Mouse (Mus musculus) splenic B cell, adult 2 months (primary cell): ENCODE data around the gene Med23.
A peak's percentile ranks its signal among the peaks of the same experiment; 100 is the strongest.

Experiments used
- DNase-seq: peaks from one replicate; pipeline ENCODE4 v3.0.0-alpha.2; 2011; ENCODE audit warnings: low read depth, low spot score
- H3K27me3 ChIP-seq: 2 replicates; pipeline ENCODE4 v1.6.1; 2012; ENCODE audit warnings: mild to moderate bottlenecking, low read length, moderate library complexity, mixed read lengths; ENCODE audit not compliant: control insufficient read depth, poor library complexity, insufficient read depth, severe bottlenecking
- H3K36me3 ChIP-seq: 2 replicates; pipeline ENCODE4 v1.6.1; 2012; ENCODE audit warnings: mild to moderate bottlenecking, low read length, moderate library complexity, mixed read lengths; ENCODE audit not compliant: control insufficient read depth, poor library complexity, insufficient read depth, severe bottlenecking

The Med23 gene

GRCm38 (mm10) chr10:24869760-24870290 is at the start of gene Med23:
Gene Med23, plus strand, starts transcription at chr10:24869986.
- Histone ChIP-seq H3K36me3 (peaks cover 8% of the 10 kb centered on the region; the same call in 1 of the 2 replicates), H3K27me3 (no peaks in the 10 kb centered on the region)
- DNase-seq, result peak; percentile 97

DNA sequence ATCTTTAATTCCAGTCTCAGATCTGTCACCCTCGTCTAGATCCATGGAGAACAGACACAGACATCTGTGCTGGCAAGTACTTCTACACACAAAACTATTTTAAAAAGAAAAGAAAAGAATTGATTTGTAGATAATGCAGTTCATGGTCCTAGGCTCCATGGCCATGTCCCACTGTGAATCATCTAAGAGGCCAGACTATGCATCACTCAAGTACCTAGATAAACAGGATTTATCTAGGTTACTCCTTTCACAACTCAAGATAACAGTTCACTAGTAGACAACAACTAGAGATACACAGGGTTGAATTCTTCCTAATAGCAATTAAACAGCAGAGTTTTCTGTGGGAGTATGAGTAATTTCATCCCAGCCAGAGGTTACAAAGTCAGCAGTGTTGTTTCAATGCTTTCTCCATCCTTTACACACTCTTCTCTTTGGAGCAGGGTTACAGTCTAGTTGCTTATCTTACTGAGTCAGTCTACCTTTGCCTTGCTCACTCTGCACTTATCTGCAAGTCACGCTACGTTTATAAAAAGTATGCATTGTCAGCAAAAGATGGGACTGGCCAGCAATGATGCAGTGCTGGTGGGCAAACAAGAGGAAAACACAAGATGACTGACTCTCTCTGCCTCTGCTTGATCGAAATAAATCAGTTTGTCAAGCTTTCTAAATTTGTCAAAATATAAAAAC is 47.7 kb upstream of the Med23 start:
- Histone ChIP-seq H3K27me3 (no peaks in the 10 kb centered on the region), H3K36me3 (no peaks in the 10 kb centered on the region)
- no peak for DNase-seq

DNA sequence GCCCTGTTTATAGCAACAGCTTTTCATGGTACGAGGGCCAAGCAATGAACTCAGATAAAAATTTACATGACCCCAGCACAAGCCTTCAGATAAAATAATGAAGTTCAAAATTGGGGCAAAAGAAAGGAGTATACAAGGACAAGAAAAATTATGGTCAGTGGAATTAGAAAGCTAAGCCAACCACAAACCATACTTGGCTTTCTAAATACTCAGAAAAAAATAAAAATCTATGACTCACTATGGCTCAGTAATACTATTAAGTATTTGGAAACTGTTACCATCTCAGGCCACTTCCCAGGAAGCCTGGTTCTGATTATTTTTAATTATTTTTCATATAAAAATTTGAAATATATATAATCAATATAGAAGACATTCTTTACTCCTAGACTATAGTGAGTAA is 46.9 kb upstream of the Med23 start:
- Histone ChIP-seq H3K36me3 (no peaks in the 10 kb centered on the region), H3K27me3 (no peaks in the 10 kb centered on the region)
- no peak for DNase-seq

DNA sequence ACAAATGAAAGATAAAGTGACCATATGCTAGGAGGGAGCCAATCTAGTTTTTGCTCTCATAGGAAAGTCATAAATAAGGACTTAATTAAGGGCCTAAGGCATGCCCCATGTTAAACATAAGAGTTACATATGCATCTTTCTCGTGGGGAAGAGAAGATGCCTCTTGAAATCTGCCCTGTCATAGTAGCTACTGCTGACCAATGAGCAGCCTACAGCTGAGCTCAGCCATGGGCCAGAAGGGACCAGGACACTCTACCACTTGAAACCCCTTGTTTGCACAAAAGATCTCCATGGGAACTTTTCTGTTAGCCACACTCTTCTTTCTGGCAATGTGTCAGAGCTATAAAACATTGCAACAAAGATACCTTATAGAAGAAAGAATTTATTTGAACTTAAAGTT is 46.5 kb upstream of the Med23 start:
- H3K36me3 ChIP-seq, result no peaks in the 10 kb centered on the region
- no peak for DNase-seq
- no peaks in the 10 kb centered on the region for H3K27me3 ChIP-seq

DNA sequence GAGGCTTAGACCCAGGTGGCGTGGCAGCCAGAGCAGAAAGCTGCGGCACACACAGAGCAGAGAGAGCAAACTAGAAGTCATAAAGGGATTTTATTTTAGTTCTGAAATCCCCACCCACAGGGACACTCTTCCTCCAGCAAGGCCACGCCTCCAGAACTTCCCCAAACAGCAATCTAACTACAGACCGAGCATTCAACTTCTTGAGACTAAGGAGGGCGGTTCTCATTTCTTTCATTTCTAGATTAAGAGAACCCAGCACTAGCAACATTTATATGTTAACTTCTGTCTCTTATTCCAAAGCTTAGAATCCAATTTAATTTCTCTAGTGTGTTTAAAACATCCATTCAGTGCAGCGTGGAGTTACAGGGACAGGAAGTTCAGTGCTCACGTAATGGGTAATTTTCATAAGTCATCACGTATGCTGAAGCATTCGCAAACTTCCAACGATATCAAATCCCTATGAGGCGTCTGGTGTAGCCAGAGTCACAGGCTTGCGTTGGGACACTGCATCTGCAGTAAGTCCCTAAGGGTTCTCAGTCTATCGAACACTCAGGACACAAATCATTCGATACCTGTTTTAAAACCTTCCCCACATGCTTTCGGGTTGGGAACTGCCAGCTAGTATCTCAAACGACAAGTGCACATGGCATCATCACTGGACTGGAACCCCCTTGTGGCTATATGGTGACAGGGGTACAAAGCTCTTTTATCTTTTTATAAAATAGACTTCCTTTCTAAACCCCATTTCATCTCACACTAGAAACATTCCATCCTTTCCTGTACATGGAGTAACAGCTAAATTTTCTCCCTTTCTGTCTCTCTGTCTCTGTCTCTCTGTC is 45.9 kb upstream of the Med23 start:
- Histone ChIP-seq H3K27me3 (no peaks in the 10 kb centered on the region), H3K36me3 (no peaks in the 10 kb centered on the region)
- DNase-seq, result peak; percentile 71

- Histone ChIP-seq H3K27me3 (no peaks in the 10 kb centered on the region), H3K36me3 (no peaks in the 10 kb centered on the region)
- no peak for DNase-seq
Measured at GRCm38 (mm10) chr10:24824621-24825020, 45.2 kb upstream of the Med23 start.

- Histone ChIP-seq H3K36me3 (no peaks in the 10 kb centered on the region), H3K27me3 (no peaks in the 10 kb centered on the region)
- DNase-seq, result no peak
Measured at GRCm38 (mm10) chr10:24825456-24826081, 44.2 kb upstream of the Med23 start.

- no peaks in the 10 kb centered on the region for H3K36me3 ChIP-seq
- no peak for DNase-seq
- no peaks in the 10 kb centered on the region for H3K27me3 ChIP-seq
Measured at GRCm38 (mm10) chr10:24826130-24826529, 43.7 kb upstream of the Med23 start.

GRCm38 (mm10) chr10:24828136-24828535 is 41.6 kb upstream of the Med23 start:
- Histone ChIP-seq H3K27me3 (no peaks in the 10 kb centered on the region), H3K36me3 (no peaks in the 10 kb centered on the region)
- DNase-seq, result no peak

GRCm38 (mm10) chr10:24830448-24830847 is 39.3 kb upstream of the Med23 start:
- H3K27me3 ChIP-seq, result no peaks in the 10 kb centered on the region
- H3K36me3 ChIP-seq, result no peaks in the 10 kb centered on the region
- no peak for DNase-seq

DNA sequence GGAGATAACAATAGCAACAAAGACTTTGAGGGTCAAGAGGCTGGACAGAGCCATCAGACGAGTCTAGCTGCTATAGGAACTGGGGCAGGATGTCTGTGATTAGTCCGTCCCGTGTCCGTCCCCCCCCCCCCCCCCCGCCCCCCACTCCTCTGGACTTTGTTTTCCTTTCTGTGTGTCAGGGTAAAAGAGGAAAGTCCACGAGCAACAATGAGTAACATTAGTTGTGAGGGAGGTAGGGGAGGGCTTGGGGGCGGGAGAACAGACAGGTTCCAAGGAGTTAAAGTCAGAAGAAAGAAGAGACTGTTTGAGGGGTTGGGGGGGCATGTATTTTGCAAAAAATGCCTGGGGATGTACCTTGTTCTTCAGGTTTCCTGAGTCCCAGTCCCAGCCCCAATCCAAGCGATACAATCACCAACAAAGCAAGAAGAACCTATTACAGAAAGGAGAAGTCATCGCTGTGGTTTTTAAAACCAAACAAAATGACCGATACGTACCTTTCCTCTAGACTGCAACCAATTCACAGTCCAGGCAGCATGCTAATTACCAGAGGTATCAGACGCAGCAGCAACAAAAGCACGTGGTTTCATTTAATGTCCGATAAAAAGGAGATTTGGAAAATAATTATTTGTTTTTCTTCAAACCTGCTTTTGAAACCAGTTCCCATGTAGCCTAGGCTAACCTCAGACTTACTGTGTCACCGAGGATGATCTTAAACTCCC is 38.2 kb upstream of the Med23 start:
- Histone ChIP-seq H3K36me3 (no peaks in the 10 kb centered on the region), H3K27me3 (no peaks in the 10 kb centered on the region)
- DNase-seq, result no peak

GRCm38 (mm10) chr10:24832306-24832705 is 37.5 kb upstream of the Med23 start:
- H3K36me3 ChIP-seq, result no peaks in the 10 kb centered on the region
- no peak for DNase-seq
- no peaks in the 10 kb centered on the region for H3K27me3 ChIP-seq

GRCm38 (mm10) chr10:24834634-24835371 is 35.0 kb upstream of the Med23 start:
- Histone ChIP-seq H3K27me3 (no peaks in the 10 kb centered on the region), H3K36me3 (no peaks in the 10 kb centered on the region)
- no peak for DNase-seq
